Mouse (Mus musculus) cerebellum, postnatal 4 days (tissue): ENCODE measurements around the gene Wasl.

Source experiments
- DNase-seq, 2 experiments: peaks; one replicate each; pipeline ENCODE4 v3.0.0; 2022; ENCODE audit warnings: low spot score in 2 of 2, mixed read lengths in 1 of 2

Gene Wasl

DNA sequence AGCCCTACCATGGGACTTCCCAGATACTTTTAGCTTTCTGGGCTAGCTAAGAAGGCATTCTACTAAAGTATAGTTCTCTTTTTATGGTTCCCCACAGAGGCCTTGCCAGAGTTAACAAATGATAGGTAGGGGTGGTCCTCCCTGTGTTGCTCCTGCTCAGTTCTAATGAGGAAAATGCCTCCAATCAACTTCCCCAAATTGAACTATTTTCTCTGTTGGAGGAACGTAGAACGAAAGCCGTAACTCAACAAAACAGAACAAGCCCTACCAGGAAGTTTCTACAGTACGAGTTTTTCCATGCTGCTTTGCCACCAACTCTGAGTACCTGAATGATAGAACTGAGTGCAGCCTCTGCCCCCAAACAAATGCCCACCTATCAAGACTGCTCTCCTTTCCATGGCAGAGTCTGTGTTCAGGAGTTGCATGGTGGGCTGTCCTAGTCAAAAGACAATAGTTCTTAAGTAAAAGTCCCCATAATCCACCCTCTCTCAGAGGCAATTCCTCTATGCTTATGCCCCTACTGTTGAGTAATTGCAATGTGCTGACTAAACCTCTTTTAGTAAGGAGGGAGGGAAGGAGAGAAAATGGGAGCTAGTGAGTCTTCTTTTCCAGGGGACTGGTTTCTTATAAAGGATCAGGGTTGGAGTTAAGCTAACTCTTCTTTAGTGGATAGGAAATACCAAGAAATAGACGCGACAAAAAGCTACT lies 19.3 kb downstream of the Wasl start:
- DNase-seq: no peak

DNA sequence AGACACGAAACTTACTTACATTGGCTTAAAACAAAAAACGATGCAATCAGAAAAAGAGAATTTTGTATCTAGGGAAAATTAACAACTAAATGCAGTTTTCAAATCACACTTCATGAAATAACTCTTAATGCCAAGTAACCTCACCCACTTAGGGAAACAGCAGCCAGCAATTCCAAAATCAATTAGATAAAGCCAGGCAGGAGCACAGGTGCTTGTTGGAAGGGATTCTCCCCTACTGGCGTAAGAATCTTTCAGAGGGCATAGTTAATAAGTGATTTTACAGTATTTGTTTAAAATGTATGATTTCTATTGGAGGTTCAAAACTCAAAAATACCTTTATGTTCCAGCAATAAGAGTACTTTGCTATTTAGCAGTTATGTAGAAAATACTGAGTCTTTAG lies 21.8 kb downstream of the Wasl start:
- DNase-seq: no peak

DNA sequence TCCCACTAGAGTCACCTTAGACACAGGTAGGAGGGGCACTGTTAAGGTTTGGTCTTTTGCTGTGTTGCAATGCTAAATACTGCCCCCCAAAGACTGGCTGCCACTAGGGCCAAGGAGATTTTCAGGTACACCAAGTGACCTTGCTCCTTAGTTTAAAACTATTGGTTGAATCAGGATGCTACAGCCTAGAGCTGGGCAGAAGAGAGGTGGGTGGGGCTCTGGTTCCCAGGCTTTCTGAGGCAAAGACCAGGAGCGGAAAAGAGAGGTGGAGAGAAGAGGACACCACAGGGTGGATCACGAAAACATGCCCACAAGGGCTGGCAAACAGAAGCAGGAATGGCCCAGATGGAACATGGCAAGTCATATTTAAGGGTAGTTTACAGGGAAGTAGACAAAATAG lies 22.6 kb downstream of the Wasl start:
- DNase-seq: no peak

DNA sequence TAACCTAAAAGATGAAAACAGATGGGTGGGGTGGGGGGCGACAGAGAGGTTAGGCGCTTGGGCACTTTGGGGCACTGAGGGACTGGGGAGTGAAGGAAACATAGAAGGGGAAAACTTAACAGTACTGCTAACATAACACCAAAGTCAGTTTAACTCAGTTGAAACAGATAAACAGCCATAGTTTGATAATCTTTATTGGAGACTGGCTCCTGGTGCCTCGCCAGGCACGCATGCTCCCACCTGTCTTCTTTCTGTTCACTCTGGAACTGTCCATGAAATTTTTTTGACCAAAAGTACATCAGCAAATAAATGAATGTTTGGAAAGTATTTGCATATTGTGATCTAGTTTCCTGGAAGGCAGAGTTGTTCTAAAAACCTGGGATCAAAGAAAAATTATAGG lies 23.5 kb downstream of the Wasl start:
- no peak for DNase-seq

DNA sequence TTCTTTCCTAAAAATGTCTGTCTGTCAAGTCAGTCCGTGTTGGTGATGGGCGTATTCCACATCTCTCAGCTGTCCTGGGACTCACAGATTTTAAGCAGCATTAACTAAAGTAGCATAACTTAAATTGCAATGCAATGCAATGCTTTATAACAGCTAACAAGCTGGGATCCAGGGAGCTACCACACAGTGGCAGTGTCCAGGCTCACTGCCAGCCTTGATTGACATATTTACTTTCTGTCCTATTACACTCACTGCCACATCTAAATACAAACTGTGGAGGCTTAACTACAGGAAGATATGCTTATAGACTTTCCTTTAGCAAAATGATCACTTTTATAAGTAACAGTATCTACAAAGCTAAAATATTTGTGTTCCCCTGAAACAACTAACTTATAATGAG lies 29.0 kb downstream of the Wasl start:
- DNase-seq: no peak

DNA sequence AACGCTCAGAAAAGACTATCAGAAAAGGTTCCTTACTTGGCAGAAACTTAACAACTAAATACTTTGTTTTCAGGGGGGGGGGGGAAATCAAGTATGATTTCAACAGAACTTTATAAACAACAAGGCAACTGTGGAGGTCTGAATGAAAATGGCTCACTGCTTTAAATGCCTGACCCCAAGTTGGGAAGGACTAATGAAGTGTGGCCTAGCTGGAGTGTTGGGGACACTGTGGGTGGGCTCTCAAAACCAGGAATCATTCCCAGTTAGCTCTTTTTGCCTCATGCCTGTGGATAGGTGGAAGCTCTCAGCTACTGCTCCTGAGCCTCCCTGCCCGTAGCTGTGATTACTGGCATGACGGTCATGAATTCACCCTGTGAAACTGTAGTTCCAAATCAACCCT lies 30.7 kb downstream of the Wasl start:
- no peak for DNase-seq

DNA sequence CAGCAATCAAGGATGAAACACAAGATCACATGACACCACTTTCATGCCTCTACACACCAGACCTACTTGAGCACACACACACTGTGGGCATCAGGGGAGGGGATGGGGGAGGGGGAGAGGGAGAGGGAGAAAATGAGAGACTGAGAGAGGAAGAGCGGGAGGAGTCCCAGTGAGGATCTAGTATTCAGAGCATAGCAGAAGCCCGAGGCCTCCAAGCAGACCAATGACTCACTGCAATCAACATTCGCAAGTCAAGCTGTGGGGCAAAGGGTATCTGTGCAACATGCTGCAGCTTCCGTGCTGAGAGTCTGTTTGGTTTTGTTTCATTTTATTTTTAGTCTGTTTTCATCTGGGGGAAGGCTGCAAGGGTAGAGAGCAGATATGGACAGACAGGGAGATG lies 32.7 kb downstream of the Wasl start:
- DNase-seq: no peak

DNA sequence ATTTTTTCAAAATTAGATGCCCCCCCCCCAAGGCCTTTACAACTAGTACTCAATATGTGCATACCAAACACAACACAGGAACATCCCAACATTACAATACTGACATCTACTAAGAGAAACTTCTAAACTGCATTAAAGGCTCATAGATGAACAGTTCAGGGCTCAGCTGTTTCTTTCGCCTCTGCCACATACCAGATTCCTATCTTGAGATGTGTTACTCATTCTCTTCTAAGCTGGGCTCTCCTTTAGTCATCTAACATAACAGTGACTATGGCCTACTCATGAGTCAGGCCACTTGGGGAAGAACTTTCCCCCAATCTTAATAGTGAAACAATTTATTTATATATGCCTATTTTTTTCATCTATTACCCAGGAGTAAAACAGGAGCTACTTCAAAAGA lies 36.3 kb downstream of the Wasl start:
- no peak for DNase-seq

DNA sequence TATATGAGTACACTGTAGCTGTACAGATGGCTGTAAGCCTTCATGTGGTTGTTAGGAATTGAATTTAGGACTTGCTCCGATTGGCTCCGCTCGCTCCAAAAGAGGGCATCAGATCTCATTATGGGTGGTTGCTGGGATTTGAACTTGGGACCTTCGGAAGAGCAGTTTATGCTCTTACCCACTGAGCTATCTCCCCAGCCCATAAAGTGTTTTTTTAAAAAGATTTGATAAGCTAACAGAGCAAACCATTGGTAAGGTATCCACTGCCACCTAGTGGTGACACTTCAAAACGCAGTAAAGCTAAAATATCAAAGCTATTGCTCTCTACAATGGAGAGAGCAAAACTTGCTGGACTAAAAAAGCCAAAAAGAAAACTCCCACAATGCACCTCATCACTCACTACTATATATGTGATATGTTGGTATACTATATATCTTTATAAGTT lies 37.2 kb downstream of the Wasl start:
- peak in 1 of 2 experiments; percentile 56 for DNase-seq

DNA sequence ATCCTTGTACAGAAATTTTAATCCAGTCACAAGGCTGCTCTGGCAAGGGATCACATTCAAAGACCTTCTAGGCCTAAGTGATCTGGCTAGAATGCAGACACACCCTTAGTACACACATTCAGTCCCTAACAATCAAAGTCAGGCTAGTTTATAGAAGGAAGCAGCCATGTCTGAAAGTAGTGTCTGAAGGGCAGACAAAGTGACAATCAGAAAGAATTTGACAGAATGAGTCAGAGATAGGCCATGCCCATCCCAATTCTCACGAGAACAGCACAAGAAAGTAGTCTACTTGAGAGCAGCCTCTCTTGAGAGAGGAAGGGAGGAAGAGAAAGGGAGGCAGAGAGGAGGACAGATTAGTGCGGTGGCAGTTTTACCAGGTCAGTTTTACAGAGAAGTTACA lies 42.7 kb downstream of the Wasl start:
- DNase-seq: no peak

DNA sequence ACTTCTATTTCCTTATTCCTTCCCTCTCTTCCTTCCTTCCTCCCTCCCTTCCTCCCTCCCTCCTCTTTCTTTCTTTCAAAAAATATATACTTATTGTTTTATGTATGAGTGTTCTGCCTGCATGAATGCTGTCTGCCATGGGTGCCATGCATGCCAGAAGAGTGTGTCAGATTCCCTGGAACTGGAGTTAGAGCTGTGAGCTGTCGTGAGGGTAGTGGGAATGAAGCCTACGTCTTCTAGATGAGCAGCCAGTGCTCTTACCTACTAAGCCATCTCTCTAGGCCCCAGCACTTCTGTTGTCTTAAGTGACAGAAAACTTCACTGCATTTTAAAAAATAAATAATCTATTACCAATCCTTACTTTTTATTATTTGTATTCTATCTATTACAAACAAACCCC lies 43.9 kb downstream of the Wasl start:
- DNase-seq: no peak

DNA sequence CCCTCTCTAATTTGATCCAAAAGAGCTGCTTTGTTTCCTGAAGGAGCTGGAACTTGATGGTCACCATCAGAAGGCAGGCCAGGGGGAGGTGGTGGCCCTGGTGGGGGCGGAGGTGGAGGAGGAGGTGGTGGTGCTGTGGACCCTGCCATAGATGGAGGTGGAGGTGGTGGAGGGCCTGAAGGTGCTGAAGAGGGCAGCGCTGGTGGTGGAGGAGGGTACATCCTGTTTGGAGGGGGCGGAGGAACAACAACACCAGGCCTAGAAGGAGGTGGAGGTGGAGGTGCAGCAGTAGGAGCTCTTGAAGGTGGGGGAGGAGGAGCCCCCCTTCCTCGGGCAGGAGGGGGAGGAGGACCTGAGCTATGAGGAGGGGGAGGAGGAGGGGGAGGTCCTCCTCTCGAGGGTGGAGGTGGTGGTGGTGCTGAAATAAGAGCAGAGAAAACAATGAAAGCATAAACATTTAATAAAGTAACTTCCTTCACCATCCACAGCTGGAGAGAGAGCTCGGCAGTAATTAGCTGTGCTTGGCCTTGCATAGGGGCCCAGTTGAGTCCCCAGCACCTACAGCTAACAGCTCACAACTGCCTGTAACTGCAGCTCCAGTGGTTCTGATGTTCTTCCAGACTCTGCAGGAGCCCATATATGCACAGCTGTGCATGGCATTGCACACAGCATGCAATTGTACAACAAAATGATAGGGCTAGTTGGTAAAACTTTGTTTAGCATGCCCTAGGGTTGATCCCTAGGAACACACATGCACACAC lies 45.3 kb downstream of the Wasl start:
- DNase-seq: no peak

DNA sequence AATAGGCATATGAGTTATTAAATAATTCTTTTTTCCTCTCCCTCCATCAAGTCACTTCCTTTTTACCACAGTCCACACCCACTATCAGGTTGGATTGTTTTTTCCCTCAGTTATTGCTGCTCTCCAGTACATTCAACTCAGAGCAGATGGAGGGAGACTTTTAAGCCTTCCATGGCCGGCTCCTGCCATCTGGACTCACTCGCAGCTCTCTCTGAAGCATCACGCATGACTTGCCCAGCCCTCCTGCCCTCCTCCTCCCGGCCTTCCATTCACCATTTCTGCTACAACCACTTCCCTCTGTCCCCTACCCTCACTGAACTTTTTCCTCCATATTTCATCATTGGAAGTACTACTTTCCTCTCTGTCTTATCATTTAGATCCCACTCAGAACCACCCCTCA lies 48.1 kb downstream of the Wasl start:
- DNase-seq: peak in 1 of 2 experiments; percentile 14

DNA sequence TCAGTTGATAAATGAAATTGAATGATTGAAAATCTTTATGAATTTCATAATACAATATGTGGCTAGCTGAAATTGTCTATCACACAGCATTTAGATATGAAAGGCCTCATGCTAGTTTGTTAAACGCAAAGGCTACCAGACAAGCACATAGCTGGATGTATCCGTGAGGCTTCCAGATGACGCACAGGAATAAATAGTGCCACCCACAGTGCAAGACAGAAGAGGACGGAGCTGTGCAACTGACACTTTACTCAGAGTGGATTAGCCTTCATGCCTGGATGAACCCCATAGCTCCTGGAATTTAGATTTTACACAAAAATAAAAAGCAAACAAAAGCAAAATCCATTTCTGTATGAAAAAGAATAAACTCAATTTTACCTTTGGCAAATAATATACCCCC lies 50.9 kb downstream of the Wasl start:
- no peak for DNase-seq

DNA sequence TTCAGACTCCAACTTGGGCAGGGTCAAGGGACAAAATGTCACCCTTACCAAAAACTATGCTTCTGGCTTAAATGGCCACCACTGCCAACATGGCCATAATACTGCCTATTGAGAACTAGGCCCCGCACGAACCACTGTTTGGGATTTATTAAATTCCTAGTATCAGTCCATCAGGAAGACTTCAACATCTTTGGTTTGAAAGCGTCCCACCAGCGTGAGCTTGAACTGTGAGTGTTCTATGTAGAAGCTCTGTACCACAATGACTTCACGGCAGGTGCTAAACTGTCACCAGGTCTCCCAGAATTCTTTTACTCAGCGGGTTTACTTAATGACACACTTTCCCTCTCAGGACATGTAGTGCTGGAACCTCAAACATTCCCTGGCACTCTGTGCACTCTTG lies 51.5 kb downstream of the Wasl start:
- DNase-seq: no peak

DNA sequence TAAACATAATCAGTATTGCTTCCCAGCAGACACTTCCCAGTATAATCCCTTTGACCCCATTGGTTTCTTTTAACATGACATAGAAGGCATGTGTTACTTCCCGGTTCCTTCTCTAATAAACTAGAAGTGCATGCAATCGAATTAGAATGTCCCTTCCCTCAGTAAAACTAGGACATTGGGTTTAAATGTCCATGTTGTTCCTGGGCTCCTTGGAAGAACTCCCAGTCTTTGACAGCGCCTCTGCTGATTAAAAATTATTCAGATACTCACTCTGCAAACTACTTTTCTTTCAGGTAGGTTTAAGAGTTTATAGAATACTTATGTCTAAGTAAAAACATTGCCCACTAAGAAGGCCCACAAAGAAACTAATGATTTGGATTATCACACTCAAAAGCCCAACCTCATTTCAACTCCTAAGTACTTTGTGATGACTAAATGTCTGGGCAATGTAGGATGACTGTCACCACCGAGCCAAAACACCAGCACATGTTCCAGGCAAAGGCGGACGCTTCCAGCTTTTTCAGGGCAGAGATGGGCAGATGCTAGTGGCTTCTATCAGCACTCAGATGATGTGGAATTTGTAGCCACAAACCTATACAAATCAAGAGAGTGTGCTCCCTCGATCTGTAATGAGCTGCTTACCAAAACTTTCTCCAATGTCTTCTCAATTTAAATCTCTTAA lies 52.6 kb downstream of the Wasl start:
- no peak for DNase-seq

DNA sequence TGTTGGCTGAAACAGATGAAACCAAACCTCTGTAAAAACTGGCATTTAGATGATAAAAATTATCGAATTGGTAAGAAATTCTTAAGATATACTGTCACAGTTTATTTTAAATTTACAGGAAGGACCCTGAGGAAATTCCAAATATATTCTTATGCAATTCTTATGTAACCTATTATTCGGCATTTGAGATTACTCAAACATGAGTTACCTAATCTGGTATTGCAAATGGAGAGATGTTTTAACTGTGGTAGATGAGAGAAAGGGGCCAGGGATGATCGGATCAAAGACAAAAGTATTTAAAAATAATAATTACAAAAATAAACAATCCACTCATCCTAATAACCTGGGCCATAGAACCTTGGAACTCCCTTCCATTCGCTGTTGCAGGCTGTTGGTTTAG lies 54.5 kb downstream of the Wasl start:
- DNase-seq: no peak

DNA sequence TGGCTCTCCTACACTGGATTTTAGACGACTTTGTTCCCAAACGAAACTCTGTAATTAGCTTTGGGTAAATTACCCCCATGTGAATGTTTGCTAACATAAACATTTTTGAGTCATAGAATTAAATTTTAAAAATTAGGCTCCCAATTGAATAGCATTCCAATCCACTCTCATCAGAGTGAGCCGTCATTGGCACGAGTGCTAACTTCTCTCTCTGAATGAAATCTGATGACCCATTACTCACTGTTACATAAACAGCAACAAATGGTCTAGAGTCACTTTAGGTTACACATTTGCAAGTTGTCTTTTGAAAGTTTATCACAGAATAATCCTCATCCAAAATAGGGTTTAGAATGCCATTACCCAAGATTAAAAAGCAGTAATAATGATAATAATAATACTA lies 55.3 kb downstream of the Wasl start:
- DNase-seq: no peak

DNA sequence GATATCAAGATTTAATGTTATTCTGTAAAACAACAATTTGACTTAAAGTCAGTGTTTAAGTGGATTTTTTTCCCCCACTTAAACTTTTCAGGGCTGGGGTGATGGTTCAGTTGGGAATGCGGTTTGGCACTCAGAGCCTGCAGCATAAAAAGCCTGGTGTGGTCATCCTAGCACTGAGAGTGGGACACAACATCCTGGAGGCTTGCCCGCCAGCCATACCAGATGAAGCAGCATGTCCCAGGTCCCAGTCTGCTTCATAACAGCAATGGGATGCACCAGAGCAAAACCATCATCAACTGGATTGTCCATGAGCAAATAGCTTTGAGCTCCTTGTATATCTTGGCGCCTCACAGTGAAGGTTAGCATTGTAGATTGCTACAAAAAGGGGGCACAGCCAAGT lies 56.1 kb downstream of the Wasl start:
- DNase-seq: no peak

DNA sequence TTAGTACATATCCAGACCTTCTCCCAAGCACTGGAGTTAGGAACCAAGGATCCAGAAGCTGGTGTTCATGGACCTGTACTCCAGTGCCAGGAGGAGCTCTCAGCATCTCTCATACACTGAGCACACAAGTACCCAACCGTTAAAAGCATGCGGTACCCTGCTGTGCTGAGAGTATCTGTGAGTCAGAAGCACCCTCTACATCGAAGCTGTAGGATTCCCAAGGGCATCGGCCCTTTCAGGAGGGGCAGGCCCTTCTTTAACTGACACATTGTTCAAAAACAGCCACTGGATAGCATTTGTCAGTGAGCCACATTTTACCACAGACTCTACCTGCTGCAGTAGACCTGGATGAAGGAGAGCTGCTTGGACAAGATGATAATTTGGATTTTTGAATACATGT lies 56.7 kb downstream of the Wasl start:
- DNase-seq: no peak

DNA sequence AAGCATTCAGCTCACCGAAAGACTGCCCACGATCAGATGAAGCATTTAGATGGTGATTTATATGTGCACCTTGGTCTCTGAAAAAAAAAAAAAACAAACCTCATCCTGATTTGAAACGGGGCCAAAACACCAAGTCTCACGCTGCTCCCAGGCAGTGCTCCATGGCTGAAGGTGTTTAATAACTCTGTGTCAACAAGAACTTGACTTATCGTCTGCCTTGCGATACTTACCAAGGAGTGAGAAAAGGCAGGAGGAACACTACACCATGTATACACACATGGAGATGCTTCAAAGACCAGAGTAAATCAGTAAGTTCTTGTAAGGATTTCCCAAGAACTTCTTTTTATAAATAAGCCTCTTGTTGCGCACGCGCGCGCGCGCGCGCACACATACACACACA lies 57.3 kb downstream of the Wasl start:
- no peak for DNase-seq

DNA sequence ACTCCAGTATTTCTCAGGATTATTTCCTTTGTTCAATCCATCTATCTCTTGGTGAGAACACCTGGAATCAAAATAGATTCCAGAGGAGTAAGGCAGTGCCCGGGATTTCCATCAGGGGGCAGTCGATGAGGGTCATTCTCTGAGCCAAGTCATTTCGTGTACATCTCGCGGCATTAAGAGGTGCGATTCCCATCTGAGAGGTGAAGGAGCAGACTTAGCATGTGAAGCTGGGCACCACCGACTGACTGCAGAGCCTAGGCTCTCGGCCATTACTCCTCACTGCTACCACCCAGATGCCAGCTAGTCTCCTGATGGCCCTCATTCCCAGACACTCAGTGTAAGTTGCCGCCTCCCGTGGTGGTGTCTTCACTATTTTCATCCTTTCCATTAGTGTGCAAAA lies 58.3 kb downstream of the Wasl start:
- no peak for DNase-seq

DNA sequence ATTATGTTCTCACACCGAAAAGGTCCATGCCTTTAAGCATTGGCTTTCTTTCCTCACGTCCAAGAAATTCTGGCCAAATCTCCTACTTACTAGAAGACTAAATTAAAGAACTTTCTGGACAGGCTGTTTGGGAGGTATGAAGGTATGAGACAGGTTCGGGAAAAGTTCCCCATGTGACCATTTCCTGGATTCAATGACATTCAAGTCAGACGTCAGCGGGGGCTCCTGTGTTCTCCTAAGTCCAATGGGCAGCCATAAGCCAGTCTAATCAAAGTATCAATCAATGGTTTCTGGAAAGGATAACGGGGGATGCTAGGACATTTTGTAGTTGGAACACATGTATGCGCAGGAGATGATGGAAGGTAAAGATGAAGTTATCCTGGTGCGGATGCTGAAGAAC lies 59.2 kb downstream of the Wasl start:
- no peak for DNase-seq
